Mouse (Mus musculus) liver, postnatal 0 days (tissue): ENCODE measurements at regions not wholly inside any gene's neighbourhood (a gene's known extent, or its start where the extent isn't known, plus 50 kb on each side); places are given as distances from the start of the nearest gene placed in this dataset.

Experiments used
- ATAC-seq: fragments of 200-750 bp; cut with Nextera tagmentation; 2 replicates; pipeline ENCODE4 v1.8.0; 2017; ENCODE audit warnings: mild to moderate bottlenecking, moderate library complexity
- DNase-seq: peaks from one replicate; pipeline ENCODE4 v3.0.0-alpha.2; 2016
- H3K27ac ChIP-seq: fragments of 300-500 bp; sonication (generic); 2 replicates; pipeline ENCODE4 v1.5.1; 2014; ENCODE audit warnings: antibody characterized with exemption, moderate library complexity, mild to moderate bottlenecking, low read depth
- H3K27me3 ChIP-seq: fragments of 300-500 bp; sonication (generic); 2 replicates; pipeline ENCODE4 v1.6.1; 2014; ENCODE audit warnings: low read length, control low read depth, mixed read lengths; ENCODE audit not compliant: insufficient read depth
- H3K36me3 ChIP-seq: fragments of 300-500 bp; sonication (generic); replicated peaks from 2 replicates; pipeline ENCODE4 v1.6.1; 2014; ENCODE audit warnings: mild to moderate bottlenecking, control low read depth, low read length, moderate library complexity, mixed read lengths; ENCODE audit not compliant: insufficient read depth
- H3K4me1 ChIP-seq: fragments of 300-500 bp; sonication (generic); 2 replicates; pipeline ENCODE4 v1.6.1; 2014; ENCODE audit warnings: antibody characterized with exemption, mild to moderate bottlenecking, control low read depth; ENCODE audit not compliant: insufficient read depth
- H3K4me2 ChIP-seq: fragments of 300-500 bp; sonication (generic); 2 replicates; pipeline ENCODE4 v1.6.1; 2014; ENCODE audit warnings: low read depth, mild to moderate bottlenecking, low read length, moderate library complexity, mixed read lengths
- H3K4me3 ChIP-seq: fragments of 300-500 bp; sonication (generic); 2 replicates; pipeline ENCODE4 v1.5.1; 2014; ENCODE audit warnings: low read depth, low read length
- H3K9ac ChIP-seq: fragments of 300-500 bp; sonication (generic); replicated peaks from 2 replicates; pipeline ENCODE4 v1.6.1; 2014; ENCODE audit warnings: mild to moderate bottlenecking, moderate library complexity
- H3K9me3 ChIP-seq: fragments of 300-500 bp; sonication (generic); 2 replicates; pipeline ENCODE4 v1.6.1; 2016; ENCODE audit warnings: mild to moderate bottlenecking, control low read depth, low read length, mixed read lengths
- CTCF ChIP-seq: sonication (generic); IDR thresholded peaks from 2 replicates; pipeline ENCODE4 v1.5.1; 2016; ENCODE audit warnings: antibody characterized with exemption, low read depth
- EP300 ChIP-seq: IDR thresholded peaks from 2 replicates; pipeline ENCODE4 v1.6.1; 2016; ENCODE audit warnings: antibody characterized with exemption, low read depth, mild to moderate bottlenecking
- WGBS: fragments of 180-500 bp; shearing (Covaris S2); extraction: QIAGEN DNeasy Blood & Tissue Kit; methylation state at CpG from one replicate; pipeline ENCODE4 v1.1.7; 2014; ENCODE audit not compliant: insufficient replicate concordance; 5-methylcytosine and 5-hydroxymethylcytosine counted together

DNA sequence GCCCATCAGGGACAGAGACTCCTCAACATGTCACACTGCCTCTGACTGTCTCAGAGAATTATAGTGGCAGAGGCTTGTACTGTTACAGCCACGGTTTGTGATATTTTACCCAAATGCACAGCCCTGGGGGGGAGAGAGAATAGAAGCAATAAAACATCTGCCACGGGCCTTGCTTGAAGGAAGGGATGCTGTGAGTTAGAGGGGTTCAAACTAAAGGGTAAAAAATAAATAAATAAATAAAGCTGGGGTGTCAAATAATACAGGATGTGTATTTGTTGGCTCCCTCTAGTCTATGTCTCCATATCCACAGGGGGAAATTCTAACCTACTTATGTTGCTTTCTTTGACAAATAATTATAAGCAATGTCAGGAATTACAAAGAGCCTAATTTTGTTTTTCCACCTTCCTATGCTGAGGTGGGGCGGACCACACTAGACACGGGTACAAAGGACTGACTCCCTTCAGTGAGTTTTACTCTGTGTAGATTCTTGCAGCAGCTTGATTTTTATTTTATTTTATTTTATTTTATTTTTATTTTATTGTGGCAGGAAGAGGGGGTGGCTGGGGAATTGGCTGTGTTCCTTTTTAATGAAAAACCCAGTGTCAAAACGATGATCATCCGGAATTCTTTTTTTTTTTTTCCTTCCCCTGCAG, 281.3 kb downstream of the Gxylt1 start:
- no peak for TF ChIP-seq CTCF
- TF ChIP-seq EP300, result no peak
- 69% methylated on average over 6 of the region's 6 CpGs for WGBS
- no peak overlapping the region for H3K27ac ChIP-seq
- no peak overlapping the region for H3K4me2 ChIP-seq
- H3K9me3 ChIP-seq, result no peaks in the 10 kb centered on the region
- no peak overlapping the region for H3K9ac ChIP-seq
- DNase-seq (no peak), ATAC-seq (no peak)
- H3K4me3 ChIP-seq, result no peak overlapping the region
- no peaks in the 10 kb centered on the region for H3K36me3 ChIP-seq
- no peaks in the 10 kb centered on the region for H3K27me3 ChIP-seq
- H3K4me1 ChIP-seq, result no peaks in the 10 kb centered on the region

DNA sequence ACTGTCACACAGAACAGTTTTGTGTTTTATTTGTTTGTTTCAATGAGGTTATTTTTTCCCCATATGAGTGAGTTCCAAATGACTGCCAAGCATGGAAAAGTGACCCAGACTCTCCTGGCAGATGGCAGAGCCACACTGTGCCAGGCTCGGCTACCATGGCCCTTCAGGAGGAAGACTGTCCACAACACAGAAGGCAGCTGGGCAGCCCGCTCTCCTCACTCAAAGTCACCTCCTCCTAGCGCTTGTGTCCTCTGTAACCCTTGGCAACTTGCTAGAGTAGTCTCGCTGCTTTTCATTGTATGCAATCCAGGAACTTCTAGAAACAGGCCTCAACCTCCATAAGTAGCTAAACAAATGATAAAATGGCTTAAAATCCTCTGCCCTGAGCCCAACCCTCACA, 299.2 kb downstream of the Gxylt1 start:
- DNase-seq (no peak), ATAC-seq (no peak)
- Histone ChIP-seq H3K27ac (no peak overlapping the region), H3K4me3 (no peak overlapping the region), H3K36me3 (no peaks in the 10 kb centered on the region), H3K9me3 (no peaks in the 10 kb centered on the region), H3K9ac (no peak overlapping the region), H3K4me1 (no peaks in the 10 kb centered on the region), H3K27me3 (no peaks in the 10 kb centered on the region), H3K4me2 (no peak overlapping the region)
- TF ChIP-seq CTCF (no peak), EP300 (no peak)
- 73% methylated on average over 4 of the region's 4 CpGs for WGBS

DNA sequence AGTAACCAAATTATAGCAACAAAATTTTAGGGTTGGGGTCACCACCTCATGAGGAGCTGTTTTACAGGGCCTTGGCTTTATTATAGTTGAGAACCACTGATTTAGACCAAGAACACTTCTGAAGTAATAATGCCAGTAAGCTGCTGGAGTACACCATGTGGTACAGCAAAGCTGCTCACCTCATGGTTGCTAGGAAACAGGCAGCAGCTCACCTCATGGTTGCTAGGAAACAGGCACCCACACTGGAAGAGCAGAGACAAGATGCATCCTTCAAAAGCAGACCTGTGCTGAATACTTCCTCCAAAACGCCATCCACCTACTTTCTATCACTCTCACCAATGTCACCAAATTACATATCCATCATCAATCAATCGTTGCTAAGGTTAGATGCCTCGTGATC, 300.0 kb downstream of the Gxylt1 start:
- no peak overlapping the region for H3K4me3 ChIP-seq
- H3K27me3 ChIP-seq, result no peaks in the 10 kb centered on the region
- no peaks in the 10 kb centered on the region for H3K36me3 ChIP-seq
- no peak overlapping the region for H3K4me2 ChIP-seq
- DNase-seq, result no peak
- H3K9me3 ChIP-seq, result no peaks in the 10 kb centered on the region
- TF ChIP-seq CTCF (no peak), EP300 (no peak)
- ATAC-seq, result no peak
- WGBS, result 66% methylated on average over 3 of the region's 3 CpGs
- no peak overlapping the region for H3K27ac ChIP-seq
- no peaks in the 10 kb centered on the region for H3K4me1 ChIP-seq
- H3K9ac ChIP-seq, result no peak overlapping the region

DNA sequence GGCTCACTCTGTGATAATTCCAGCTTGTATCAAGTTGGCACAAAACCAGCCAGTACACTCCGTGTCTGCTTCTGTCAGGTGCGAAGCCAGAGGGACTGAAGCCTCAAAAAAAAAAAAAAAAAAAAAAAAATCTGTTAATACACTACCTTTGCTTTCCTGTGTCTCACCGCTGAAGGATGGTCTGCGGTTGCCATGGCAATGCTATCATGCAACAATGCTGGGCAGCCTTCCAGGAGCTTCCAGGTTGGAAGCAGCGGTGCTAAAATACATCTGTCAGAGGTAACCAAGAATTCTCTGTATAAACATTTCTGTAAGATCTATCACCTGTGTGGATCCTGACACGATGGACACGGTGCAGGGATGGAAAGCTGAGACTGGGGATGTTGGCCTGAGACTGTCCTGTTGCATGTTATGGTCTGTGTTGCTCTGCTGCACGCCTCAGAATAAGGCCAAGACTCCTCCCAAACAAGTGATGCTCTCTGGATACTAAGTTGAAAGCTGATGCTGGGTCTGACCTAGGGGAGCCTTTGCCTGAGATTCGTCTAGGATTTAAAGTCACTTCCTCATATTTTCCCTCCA, 301.2 kb downstream of the Gxylt1 start:
- 68% methylated on average over 9 of the region's 9 CpGs for WGBS
- Histone ChIP-seq H3K9ac (no peak overlapping the region), H3K4me3 (no peak overlapping the region), H3K9me3 (no peaks in the 10 kb centered on the region), H3K27ac (no peak overlapping the region), H3K4me1 (no peaks in the 10 kb centered on the region), H3K27me3 (no peaks in the 10 kb centered on the region), H3K4me2 (no peak overlapping the region), H3K36me3 (no peaks in the 10 kb centered on the region)
- DNase-seq (no peak), ATAC-seq (no peak)
- TF ChIP-seq EP300 (no peak), CTCF (no peak)

DNA sequence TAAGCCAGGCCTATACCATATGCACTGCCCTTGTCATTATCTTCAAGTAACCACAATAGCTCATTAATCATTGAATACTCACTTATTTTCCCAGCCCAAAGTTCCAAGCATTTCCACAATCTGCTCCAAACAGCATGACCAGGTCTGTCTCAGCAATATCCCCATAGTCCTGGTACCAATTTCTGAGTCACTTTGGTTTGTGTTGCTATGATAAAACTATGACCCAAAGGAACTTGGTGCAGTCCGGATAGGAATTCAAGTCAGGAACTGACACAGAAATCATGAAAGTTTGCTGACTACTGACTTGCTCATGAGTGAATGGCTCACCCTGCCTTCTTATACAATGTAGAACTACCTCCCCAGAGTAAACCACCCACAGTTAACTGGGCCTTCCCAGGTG, 309.4 kb downstream of the Gxylt1 start:
- TF ChIP-seq EP300 (no peak), CTCF (no peak)
- Histone ChIP-seq H3K36me3 (no peaks in the 10 kb centered on the region), H3K4me1 (no peaks in the 10 kb centered on the region), H3K27ac (no peak overlapping the region), H3K9ac (no peak overlapping the region), H3K27me3 (no peaks in the 10 kb centered on the region), H3K4me2 (no peak overlapping the region), H3K4me3 (no peak overlapping the region), H3K9me3 (no peaks in the 10 kb centered on the region)
- no peak for DNase-seq
- WGBS, result 87% methylated on average over 1 of the region's 1 CpGs
- no peak for ATAC-seq

DNA sequence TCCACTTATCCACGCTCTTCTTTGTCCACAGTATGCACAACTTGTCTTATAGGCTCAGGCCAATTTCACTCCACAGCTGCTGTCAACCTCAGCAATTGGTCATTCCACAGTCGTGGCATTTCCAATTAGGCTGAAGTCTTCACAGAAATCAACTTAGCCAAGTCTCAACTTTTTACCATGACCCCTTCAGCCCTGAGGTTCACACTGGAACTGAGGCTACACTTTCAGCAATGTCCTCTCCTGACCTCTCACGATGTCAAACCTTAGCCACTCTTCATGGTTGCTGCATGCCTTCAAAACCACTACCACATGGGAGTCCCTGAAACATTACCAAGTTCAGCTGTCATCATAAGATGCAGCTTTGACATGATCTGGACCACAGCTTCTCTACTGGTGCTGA, 310.1 kb downstream of the Gxylt1 start:
- no peak overlapping the region for H3K9ac ChIP-seq
- H3K36me3 ChIP-seq, result no peaks in the 10 kb centered on the region
- ATAC-seq (no peak), DNase-seq (no peak)
- H3K4me3 ChIP-seq, result no peak overlapping the region
- 63% methylated on average over 3 of the region's 3 CpGs for WGBS
- no peaks in the 10 kb centered on the region for H3K4me1 ChIP-seq
- TF ChIP-seq EP300 (no peak), CTCF (no peak)
- H3K4me2 ChIP-seq, result no peak overlapping the region
- H3K27me3 ChIP-seq, result no peaks in the 10 kb centered on the region
- no peak overlapping the region for H3K27ac ChIP-seq
- no peaks in the 10 kb centered on the region for H3K9me3 ChIP-seq
